Mouse (Mus musculus) kidney, adult 18-20 months (tissue): ENCODE results near the gene Oasl2.
"Not testable (repeated sequence)": the region's sequence is repeated elsewhere in the genome, so short reads cannot be mapped to it uniquely, and the experiment has no call there.

Experiments used
- DNase-seq: peaks from one replicate; pipeline ENCODE4 v3.0.0; 2021

Oasl2 gene

GRCm38 (mm10) chr5:114896688-114897373, at the start of gene Oasl2:
TSS of gene Oasl2 (plus strand) at chr5:114896936.
- no peak for DNase-seq

DNA sequence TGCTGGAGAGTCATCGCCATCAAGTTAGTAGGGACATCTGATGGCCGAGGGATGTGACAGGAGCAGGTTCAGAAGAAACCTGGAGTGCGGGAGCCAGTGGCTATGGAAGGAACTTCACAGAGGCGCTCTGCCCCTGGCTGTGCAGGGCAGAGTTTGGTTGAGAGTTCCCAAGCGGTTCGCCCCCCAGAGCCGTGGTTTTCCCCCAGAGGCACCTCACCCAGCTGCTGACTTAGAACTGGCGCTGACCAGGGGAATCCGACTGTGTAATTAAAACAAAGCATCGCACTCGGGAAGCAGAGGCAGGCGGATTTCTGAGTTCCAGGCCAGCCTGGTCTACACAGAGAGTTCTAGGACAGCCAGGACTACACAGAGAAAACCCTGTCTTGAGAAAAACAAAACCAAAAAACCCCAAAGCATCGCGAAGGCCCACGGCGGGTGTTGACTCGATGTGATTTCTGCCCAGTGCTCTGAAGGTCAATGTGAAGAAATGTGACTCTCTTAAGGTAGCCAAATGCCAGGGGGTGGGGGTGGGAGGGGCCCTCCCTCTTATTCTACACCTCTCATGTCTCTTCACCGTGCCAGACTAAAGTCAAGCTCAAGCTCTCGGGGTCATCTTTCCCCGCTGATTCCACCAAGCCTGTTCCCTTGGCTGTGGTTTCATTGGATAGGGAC, 45.0 kb upstream of the Oasl2 start:
- DNase-seq: no peak

DNA sequence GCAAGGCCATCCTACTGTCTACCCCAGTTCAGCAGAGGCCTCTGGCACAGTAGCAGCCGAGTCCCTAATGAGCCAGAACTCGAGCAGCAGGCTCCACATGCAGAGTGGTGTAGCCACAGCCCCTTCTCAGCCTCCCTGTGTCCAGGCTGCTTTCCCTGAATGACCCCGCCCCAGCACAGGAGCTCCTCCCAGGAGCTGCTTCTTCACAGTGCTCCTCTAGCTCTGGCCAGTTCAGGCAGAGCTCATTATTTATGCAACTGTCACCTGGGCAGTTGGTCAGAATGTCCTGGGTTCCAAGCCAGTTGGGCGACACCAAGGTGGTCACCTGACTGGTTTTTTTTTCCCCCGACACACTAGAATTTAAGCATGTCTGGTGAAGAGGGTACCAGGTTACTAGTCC, 43.4 kb upstream of the Oasl2 start, which contains the start of gene 4930519G04Rik:
TSS of gene 4930519G04Rik (plus strand) at position 301 of the 400 bp plus-strand sequence.
- not testable (repeated sequence) for DNase-seq

DNA sequence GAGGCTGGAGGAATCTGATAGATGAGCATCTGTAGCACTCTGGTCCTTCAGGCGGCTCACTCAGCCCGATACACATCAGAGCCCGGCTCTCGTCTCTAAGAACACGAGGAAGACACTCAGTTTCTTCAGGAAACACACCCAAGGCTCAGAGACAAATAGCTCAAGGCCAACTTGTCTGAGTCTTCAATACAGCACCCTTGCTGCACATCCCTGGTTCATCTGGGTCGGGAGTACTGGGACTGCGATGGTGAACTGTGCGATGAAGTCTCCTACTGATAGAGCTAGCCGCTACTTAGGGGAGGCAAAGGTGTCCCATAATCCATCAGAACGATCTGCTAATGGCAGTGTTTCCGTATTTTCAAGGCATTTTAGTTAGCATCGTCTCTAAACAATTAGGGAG, 38.2 kb upstream of the Oasl2 start, which contains the start of gene Gm9936:
TSS of gene Gm9936 (minus strand) at position 101 of the 400 bp plus-strand sequence.
- no peak for DNase-seq

DNA sequence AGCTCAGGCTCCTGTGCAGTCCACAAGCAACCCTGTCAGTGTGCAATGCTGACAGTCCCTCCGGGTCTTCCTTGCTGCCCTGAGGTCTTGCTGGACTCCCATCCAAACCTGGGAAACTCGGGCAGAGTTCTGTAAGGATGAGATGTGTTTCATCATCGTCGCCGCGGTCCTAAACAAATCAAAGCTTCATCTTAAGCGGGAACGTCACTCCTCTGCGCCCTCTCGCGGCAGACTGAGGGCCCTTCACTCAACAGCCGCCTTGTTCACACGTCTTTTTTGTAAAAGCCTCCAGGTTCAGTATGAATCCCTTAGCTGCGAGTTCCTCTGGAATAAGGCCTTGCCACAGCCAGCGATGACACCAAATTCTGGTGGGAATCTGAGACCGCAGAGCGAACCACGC, 37.5 kb upstream of the Oasl2 start:
- peak; percentile 74 for DNase-seq

GRCm38 (mm10) chr5:114861730-114862129, 35.0 kb upstream of the Oasl2 start:
- DNase-seq: peak; percentile 34

DNA sequence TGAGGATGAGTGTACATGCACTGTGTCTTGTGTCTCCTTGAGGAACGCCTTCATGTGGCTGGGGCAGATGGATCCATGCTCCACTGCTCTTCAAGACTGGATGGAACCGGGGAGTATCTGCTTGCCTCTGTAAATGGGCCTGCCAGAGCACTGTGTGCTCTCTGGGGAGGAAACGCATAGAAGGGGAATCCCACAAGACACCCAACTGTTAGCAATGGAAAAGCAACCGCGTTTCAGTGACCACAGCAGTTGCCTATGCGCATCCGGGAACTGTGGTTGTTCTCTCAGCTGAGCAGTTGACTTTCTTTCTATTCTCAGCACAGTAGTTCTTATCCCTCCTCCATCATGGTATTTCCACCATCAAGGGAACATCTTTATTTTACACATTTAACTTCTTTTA, 31.9 kb upstream of the Oasl2 start:
- DNase-seq: no peak

GRCm38 (mm10) chr5:114865279-114865678, 31.5 kb upstream of the Oasl2 start:
- no peak for DNase-seq

GRCm38 (mm10) chr5:114875858-114876257, 20.9 kb upstream of the Oasl2 start:
- DNase-seq: peak; percentile 38

DNA sequence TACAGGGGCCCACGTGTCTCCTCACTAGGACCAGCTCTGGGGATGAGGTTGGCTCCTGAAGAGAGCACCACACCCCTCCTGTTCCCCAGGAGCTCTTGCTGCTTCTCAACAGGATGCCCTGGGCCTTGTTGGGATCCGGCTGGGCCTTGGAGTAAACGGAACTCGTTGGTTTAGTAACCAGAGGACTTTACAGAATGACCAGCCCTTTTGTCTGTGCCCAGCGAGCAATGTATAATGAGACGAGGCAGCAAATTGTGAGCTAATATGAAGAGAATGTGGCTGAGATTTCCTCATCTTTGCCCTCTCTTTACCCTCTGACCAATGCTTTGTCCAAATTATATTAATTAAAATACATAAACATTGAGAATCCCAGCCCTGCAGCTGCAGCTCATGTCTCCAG, 20.4 kb upstream of the Oasl2 start:
- DNase-seq: no peak

DNA sequence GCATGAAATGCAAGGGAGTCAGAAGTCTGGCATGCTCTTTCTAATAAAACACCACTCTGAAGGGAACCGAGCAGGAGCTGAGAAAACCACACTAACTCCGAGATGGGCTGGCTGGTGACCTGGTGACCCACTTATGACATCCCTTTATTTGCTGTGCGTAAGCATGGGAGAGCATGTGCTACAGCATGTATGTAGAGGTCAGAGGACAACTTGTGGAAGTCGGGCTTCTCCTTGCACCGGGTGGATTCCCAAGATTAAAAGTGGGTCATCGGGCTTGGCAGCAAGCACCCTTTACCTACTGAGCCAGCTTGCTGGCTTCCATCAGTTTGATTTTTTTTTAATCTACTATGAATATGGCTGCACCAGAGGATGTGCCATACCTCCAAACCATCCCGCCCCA, 19.2 kb upstream of the Oasl2 start:
- no peak for DNase-seq

- DNase-seq: no peak
Observed at GRCm38 (mm10) chr5:114879399-114879798, 17.3 kb upstream of the Oasl2 start.

- not testable (repeated sequence) for DNase-seq
Observed at GRCm38 (mm10) chr5:114882319-114882718, 14.4 kb upstream of the Oasl2 start.

GRCm38 (mm10) chr5:114883022-114883421, 13.7 kb upstream of the Oasl2 start:
- no peak for DNase-seq

DNA sequence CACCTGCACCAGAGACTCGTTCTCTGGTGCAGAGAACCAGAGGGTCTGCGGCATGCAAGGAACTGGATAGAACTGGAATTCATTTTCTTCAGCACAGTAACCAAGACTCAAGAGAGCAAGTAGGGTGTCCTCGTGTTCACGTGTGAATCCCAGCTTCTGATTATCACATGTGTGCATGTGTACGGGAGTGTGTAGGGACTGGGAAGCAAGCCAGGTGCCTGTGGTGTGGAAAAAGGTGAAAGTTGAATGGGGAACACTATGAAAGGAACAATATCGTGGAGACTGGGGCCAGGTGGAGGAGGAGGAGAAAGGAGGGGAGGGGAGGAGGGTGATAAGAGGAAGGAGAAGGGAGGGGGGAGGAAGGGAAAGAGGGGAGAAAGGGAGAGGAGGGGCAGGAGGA, 9.9 kb upstream of the Oasl2 start:
- DNase-seq: no peak

- DNase-seq: no peak
Observed at GRCm38 (mm10) chr5:114888995-114889394, 7.7 kb upstream of the Oasl2 start.

- DNase-seq: no peak
Observed at GRCm38 (mm10) chr5:114895542-114895941, 1.2 kb upstream of the Oasl2 start.

- peak; percentile 59 for DNase-seq
Observed at GRCm38 (mm10) chr5:114897374-114897793, 648 bp downstream of the Oasl2 start.

GRCm38 (mm10) chr5:114898857-114899256, 2.1 kb downstream of the Oasl2 start:
- DNase-seq: no peak

DNA sequence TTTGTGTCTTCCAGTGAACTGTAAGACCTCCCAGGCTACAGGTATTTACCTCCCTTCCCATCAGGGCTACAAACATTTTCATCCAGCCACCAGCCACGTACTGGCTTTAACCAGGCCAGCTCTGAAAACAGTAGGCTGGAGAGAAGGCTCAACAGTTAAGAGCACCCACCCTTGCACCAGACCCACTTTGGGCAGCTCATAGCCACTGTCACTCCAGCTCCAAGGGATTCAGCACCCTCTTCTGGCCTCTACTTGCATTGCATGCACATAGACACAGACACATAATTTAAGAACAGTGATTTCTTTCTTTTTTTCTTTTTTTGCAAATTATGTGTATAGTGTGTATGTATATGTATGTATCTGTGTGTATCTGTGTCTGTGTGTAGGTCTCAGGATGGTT, 5.7 kb downstream of the Oasl2 start:
- peak; percentile 67 for DNase-seq

GRCm38 (mm10) chr5:114908598-114909305, 12.0 kb downstream of the Oasl2 start:
- no peak for DNase-seq

DNA sequence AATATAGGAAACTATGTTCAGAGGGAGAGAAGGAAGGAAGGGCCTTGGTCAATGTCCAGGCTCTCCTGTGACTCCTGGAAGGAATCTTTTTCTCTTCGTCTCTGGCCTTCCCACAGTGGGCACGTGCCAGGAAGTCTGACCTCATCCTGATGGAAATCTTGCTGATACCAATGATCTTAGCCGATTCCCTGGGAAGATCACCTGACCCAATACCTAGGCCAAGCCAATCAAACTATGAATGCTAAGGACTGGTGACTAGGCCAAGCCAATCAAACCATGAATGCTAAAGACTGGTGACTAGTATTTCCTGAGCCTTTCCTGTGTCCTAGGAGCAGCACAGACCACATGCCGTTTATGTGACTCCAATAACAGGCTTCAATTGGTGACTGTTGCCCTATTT, 16.9 kb downstream of the Oasl2 start:
- peak; percentile 31 for DNase-seq

GRCm38 (mm10) chr5:114914855-114915254, 18.1 kb downstream of the Oasl2 start:
- no peak for DNase-seq

DNA sequence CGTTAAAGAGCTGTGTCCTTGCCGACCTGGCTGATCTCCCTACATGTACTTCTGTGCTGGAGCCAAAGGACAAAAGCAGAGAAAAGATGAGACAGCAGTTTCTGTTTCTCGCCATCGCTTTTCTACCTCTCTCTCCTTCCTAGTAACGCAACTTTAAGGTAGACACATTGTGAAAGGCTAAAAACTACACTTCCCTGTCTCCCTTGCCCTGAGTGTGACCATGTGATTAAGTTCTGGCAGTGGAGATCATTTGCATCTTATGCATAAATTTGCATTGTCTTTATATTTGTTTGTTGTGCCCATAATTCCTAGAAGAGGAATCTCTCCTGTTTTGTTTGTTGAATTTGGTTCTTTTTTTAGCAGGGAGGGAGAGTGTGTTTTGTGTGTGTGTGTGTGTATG, 19.1 kb downstream of the Oasl2 start:
- DNase-seq: no peak
